Mouse (Mus musculus) hindbrain, postnatal 0 days (tissue): ENCODE results near the gene Tgfbi. TPM values are rescaled to one million over a fixed set of nuclear protein-coding genes. Genes with fewer than 3 reads are reported as not detected.

Experiments used
- ATAC-seq: fragments of 200-750 bp; cut with Nextera tagmentation; 2 replicates; pipeline ENCODE4 v1.8.0; 2017; ENCODE audit warnings: mild to moderate bottlenecking, moderate TSS enrichment, moderate library complexity
- DNase-seq: peaks from one replicate; pipeline ENCODE4 v3.0.0-alpha.2; 2015; ENCODE audit warnings: low spot score
- H3K27ac ChIP-seq: fragments of 300-500 bp; sonication (generic); 2 replicates; pipeline ENCODE4 v1.5.1; 2014; ENCODE audit warnings: mild to moderate bottlenecking
- H3K27me3 ChIP-seq: fragments of 300-500 bp; sonication (generic); 2 replicates; pipeline ENCODE4 v1.6.1; 2014; ENCODE audit warnings: low read length, mixed read lengths; ENCODE audit not compliant: insufficient read depth
- H3K36me3 ChIP-seq: fragments of 300-500 bp; sonication (generic); 2 replicates; pipeline ENCODE4 v1.6.1; 2014; ENCODE audit warnings: low read length, mixed read lengths; ENCODE audit not compliant: insufficient read depth
- H3K4me1 ChIP-seq: fragments of 300-500 bp; sonication (generic); 2 replicates; pipeline ENCODE4 v1.6.1; 2014; ENCODE audit warnings: antibody characterized with exemption, low read length, mixed read lengths; ENCODE audit not compliant: insufficient read depth
- H3K4me2 ChIP-seq: fragments of 300-500 bp; sonication (generic); 2 replicates; pipeline ENCODE4 v1.6.1; 2014; ENCODE audit warnings: low read depth, mild to moderate bottlenecking, low read length, moderate library complexity, mixed read lengths
- H3K4me3 ChIP-seq: fragments of 300-500 bp; sonication (generic); 2 replicates; pipeline ENCODE4 v1.5.1; 2014; ENCODE audit warnings: low read length
- H3K9ac ChIP-seq: fragments of 300-500 bp; sonication (generic); replicated peaks from 2 replicates; pipeline ENCODE4 v1.6.1; 2014; ENCODE audit warnings: mild to moderate bottlenecking, low read length, moderate library complexity, mixed read lengths
- H3K9me3 ChIP-seq: fragments of 300-500 bp; sonication (generic); 2 replicates; pipeline ENCODE4 v1.6.1; 2016; ENCODE audit warnings: low read length, mixed read lengths
- CTCF ChIP-seq: IDR thresholded peaks from 2 replicates; pipeline ENCODE4 v1.5.1; 2016; ENCODE audit warnings: antibody characterized with exemption, control low read depth, low read depth
- WGBS: fragments of 180-500 bp; shearing (Covaris S2); extraction: QIAGEN DNeasy Blood & Tissue Kit; methylation state at CpG from one replicate; pipeline ENCODE4 v1.1.7; 2014; 5-methylcytosine and 5-hydroxymethylcytosine counted together
- polyA plus RNA-seq: library from polyadenylated mRNA; unstranded; fragments of >200 nt; fragmentation: Nextera tagmentation; extraction: Ambion mirVana; gene quantifications from 2 replicates; pipeline ENCODE4 v1.2.1, GENCODE M21; 2015
- total RNA-seq: library from RNA; depleted of rRNA; stranded (reverse); fragments of >200 nt; gene quantifications from 2 replicates; pipeline ENCODE4 v1.2.3, GENCODE M21; 2014; rRNA removed

The Tgfbi gene
- total and polyA plus RNA-seq, 2 experiments from 2014 or later, result 4.9 to 6.2 TPM

- no peak for TF ChIP-seq CTCF
- ATAC-seq (0 out of 2 replicates have a peak, but pooled peaks have one; percentile 4), DNase-seq (no peak)
- H3K9ac ChIP-seq, result no peak overlapping the region
- peak overlapping the region; percentile 32; the same call in 1 of the 2 replicates for H3K27ac ChIP-seq
- no peaks in the 10 kb centered on the region for H3K36me3 ChIP-seq
- H3K27me3 ChIP-seq, result no peaks in the 10 kb centered on the region; the same call in 1 of the 2 replicates
- peaks cover 18% of the 10 kb centered on the region for H3K4me1 ChIP-seq
- H3K4me2 ChIP-seq, result no peak overlapping the region
- H3K4me3 ChIP-seq, result no peak overlapping the region
- H3K9me3 ChIP-seq, result no peaks in the 10 kb centered on the region
- WGBS, result 57% methylated on average over 10 of the region's 10 CpGs
Observed at GRCm38 (mm10) chr13:56678826-56679504, 69.6 kb downstream of the Tgfbi start.

GRCm38 (mm10) chr13:56681924-56682323 lies 72.6 kb downstream of the Tgfbi start:
- no peak for TF ChIP-seq CTCF
- H3K9me3 ChIP-seq, result no peaks in the 10 kb centered on the region
- no peak overlapping the region for H3K27ac ChIP-seq
- DNase-seq (no peak), ATAC-seq (no peak)
- H3K4me1 ChIP-seq, result peaks cover 18% of the 10 kb centered on the region
- H3K4me2 ChIP-seq, result peak overlapping the region; percentile 8; the same call in 1 of the 2 replicates
- no peak overlapping the region for H3K4me3 ChIP-seq
- 72% methylated on average over 4 of the region's 4 CpGs for WGBS
- no peaks in the 10 kb centered on the region for H3K27me3 ChIP-seq
- no peak overlapping the region for H3K9ac ChIP-seq
- no peaks in the 10 kb centered on the region for H3K36me3 ChIP-seq

GRCm38 (mm10) chr13:56682326-56682725 lies 73.0 kb downstream of the Tgfbi start:
- H3K27ac ChIP-seq, result no peak overlapping the region
- no peak for TF ChIP-seq CTCF
- peaks cover 18% of the 10 kb centered on the region for H3K4me1 ChIP-seq
- ATAC-seq (no peak), DNase-seq (peak; percentile 41)
- H3K9ac ChIP-seq, result no peak overlapping the region
- 69% methylated on average over 17 of the region's 17 CpGs for WGBS
- no peaks in the 10 kb centered on the region for H3K36me3 ChIP-seq
- no peaks in the 10 kb centered on the region for H3K27me3 ChIP-seq
- peak overlapping the region; percentile 8; the same call in 1 of the 2 replicates for H3K4me2 ChIP-seq
- no peaks in the 10 kb centered on the region for H3K9me3 ChIP-seq
- H3K4me3 ChIP-seq, result no peak overlapping the region

- peak; percentile 61; the same call in 1 of the 2 replicates for ATAC-seq
- WGBS, result 51% methylated on average over 7 of the region's 7 CpGs
- no peak overlapping the region for H3K4me2 ChIP-seq
Observed at GRCm38 (mm10) chr13:56683306-56683705, 74.0 kb downstream of the Tgfbi start.

More at GRCm38 (mm10) chr13:56683306-56683705, 74.0 kb downstream of the Tgfbi start:
- peaks cover 11% of the 10 kb centered on the region for H3K4me1 ChIP-seq
- no peak overlapping the region for H3K9ac ChIP-seq
- H3K36me3 ChIP-seq, result no peaks in the 10 kb centered on the region
- peak; percentile 60 for DNase-seq
- no peaks in the 10 kb centered on the region for H3K9me3 ChIP-seq
- H3K27me3 ChIP-seq, result no peaks in the 10 kb centered on the region
- 0 out of 2 replicates have a peak overlapping the region, but pooled peaks have one; percentile 20 for H3K27ac ChIP-seq
- no peak for TF ChIP-seq CTCF
- H3K4me3 ChIP-seq, result no peak overlapping the region

Other genes with a start within 250 kb of the Tgfbi start
- gene Gm3045, start 182.9 kb upstream of the Tgfbi start, total RNA-seq, result not detected in 2 replicates
- not detected in 2 replicates for gene Gm3045, start 182.9 kb upstream of the Tgfbi start, polyA plus RNA-seq
- 0.07 TPM in 1 of 2 replicates, not detected in the other for gene Slc25a48, start 171.2 kb upstream of the Tgfbi start, total RNA-seq
- 0.05 TPM in 1 of 2 replicates, not detected in the other for gene Slc25a48, start 171.2 kb upstream of the Tgfbi start, polyA plus RNA-seq
- not detected in 2 replicates for gene Il9, start 127.3 kb upstream of the Tgfbi start, total RNA-seq
- not detected in 2 replicates for gene Il9, start 127.3 kb upstream of the Tgfbi start, polyA plus RNA-seq
- gene Fbxl21, start 87.1 kb upstream of the Tgfbi start, total RNA-seq, result 6.1 and 11.3 TPM in 2 replicates
- gene Fbxl21, start 87.1 kb upstream of the Tgfbi start, polyA plus RNA-seq, result 5.5 and 5.6 TPM in 2 replicates
- not detected in 2 replicates for gene Lect2, start 61.0 kb upstream of the Tgfbi start, total RNA-seq
- 0.23 TPM in 1 of 2 replicates, not detected in the other for gene Lect2, start 61.0 kb upstream of the Tgfbi start, polyA plus RNA-seq
- 39.5 and 40.5 TPM in 2 replicates for gene Smad5, start 93.5 kb downstream of the Tgfbi start, total RNA-seq
- gene Smad5, start 93.5 kb downstream of the Tgfbi start, polyA plus RNA-seq, result 14.2 and 17.7 TPM in 2 replicates
- gene Gm45623, start 144.3 kb downstream of the Tgfbi start, total RNA-seq, result 12.4 and 15.1 TPM in 2 replicates
- gene Gm45623, start 144.3 kb downstream of the Tgfbi start, polyA plus RNA-seq, result 2.2 and 2.4 TPM in 2 replicates